Mouse (Mus musculus): ENCODE results near the gene Lypd5.

The Lypd5 gene

DNA sequence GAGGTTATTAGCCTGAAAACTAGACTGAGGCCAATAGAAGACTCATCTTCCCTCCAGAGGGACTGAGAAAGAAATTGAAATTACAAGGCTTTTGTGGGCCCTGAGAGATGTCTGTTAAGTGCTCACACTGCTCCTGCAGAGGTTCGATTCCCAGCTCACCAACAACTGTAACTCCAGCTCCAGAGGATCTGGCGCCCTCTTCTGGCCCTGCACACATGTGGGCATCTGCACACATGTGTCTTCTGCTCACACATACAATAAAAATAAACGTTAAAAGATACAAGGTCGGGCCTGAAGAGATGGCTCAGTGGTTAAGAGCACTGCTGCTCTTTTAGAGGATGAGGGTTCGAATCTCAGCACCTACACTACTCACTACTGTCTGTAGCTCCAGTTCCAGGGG, 2.6 kb upstream of the Lypd5 start:
- Histone ChIP-seq H3K4me3 (replicated peaks; ENCODE audit: low read length) (no peak overlapping the region), H3K4me1 (replicated peaks; ENCODE audit: low read depth, low read length) (peaks cover 8% of the 10 kb centered on the region), H3K36me3 (ENCODE audit: insufficient read depth, low read length) (no peaks in the 10 kb centered on the region), H3K27me3 (ENCODE audit: insufficient read depth, low read length) (peaks cover 19% of the 10 kb centered on the region), H3K9me3 (ENCODE audit: low read length) (no peaks in the 10 kb centered on the region)
- TF ChIP-seq CTCF (conservative IDR thresholded peaks at IDR 0.05; ENCODE audit: low read length), result peak; percentile 40
- no peak for TF ChIP-seq POU5F1 (IDR thresholded peaks at IDR 0.05; ENCODE audit: borderline replicate concordance, low read length)

GRCm38 (mm10) chr7:24355646-24356045, 6.7 kb downstream of the Lypd5 start:
- Histone ChIP-seq H3K36me3 (ENCODE audit: insufficient read depth, low read length) (no peaks in the 10 kb centered on the region), H3K4me1 (replicated peaks; ENCODE audit: low read depth, low read length) (peaks cover 13% of the 10 kb centered on the region), H3K9me3 (ENCODE audit: low read length) (peaks cover 4% of the 10 kb centered on the region; the same call in 1 of the 2 replicates), H3K4me3 (replicated peaks; ENCODE audit: low read length) (no peak overlapping the region), H3K27me3 (ENCODE audit: insufficient read depth, low read length) (peaks cover 36% of the 10 kb centered on the region)
- TF ChIP-seq NANOG (IDR thresholded peaks at IDR 0.05; ENCODE audit: borderline replicate concordance, low read length) (no peak), CTCF (conservative IDR thresholded peaks at IDR 0.05; ENCODE audit: low read length) (no peak), POU5F1 (IDR thresholded peaks at IDR 0.05; ENCODE audit: borderline replicate concordance, low read length) (no peak)

- TF ChIP-seq POU5F1 (IDR thresholded peaks at IDR 0.05; ENCODE audit: borderline replicate concordance, low read length), result no peak
- TF ChIP-seq CTCF (conservative IDR thresholded peaks at IDR 0.05; ENCODE audit: low read length), result no peak
- TF ChIP-seq NANOG (IDR thresholded peaks at IDR 0.05; ENCODE audit: borderline replicate concordance, low read length), result no peak
Observed at GRCm38 (mm10) chr7:24356081-24356480, 7.1 kb downstream of the Lypd5 start.

GRCm38 (mm10) chr7:24357899-24358298, 8.9 kb downstream of the Lypd5 start:
- TF ChIP-seq POU5F1 (IDR thresholded peaks at IDR 0.05; ENCODE audit: borderline replicate concordance, low read length), result no peak
- no peak for TF ChIP-seq NANOG (IDR thresholded peaks at IDR 0.05; ENCODE audit: borderline replicate concordance, low read length)
- peak; percentile 78 for TF ChIP-seq CTCF (conservative IDR thresholded peaks at IDR 0.05; ENCODE audit: low read length)
- no peak overlapping the region for H3K4me3 ChIP-seq (replicated peaks; ENCODE audit: low read length)

More at GRCm38 (mm10) chr7:24356081-24356480, 7.1 kb downstream of the Lypd5 start:
- Histone ChIP-seq H3K4me1 (replicated peaks; ENCODE audit: low read depth, low read length) (peaks cover 13% of the 10 kb centered on the region), H3K27me3 (ENCODE audit: insufficient read depth, low read length) (peaks cover 34% of the 10 kb centered on the region), H3K9me3 (ENCODE audit: low read length) (peaks cover 4% of the 10 kb centered on the region; the same call in 1 of the 2 replicates), H3K36me3 (ENCODE audit: insufficient read depth, low read length) (no peaks in the 10 kb centered on the region), H3K4me3 (replicated peaks; ENCODE audit: low read length) (no peak overlapping the region)

DNA sequence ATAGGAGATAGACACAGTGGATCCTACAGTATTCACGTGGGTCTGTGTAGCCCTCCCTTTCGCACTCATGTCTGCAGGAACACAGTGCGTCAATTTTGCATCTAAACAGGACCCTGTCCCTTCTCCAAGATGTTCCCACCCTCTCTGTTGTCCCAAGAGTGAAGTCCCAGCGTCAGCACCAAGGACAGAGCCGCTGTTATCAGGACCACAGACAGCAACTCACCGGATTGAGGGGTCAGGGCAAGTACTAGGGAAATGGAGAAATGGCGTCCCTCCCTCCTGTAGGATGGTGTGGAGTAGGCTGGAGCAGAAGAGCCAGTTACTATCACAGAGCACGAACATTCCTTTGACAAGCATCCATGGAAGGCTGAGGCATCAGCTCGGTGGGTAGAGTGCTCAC, 10.3 kb downstream of the Lypd5 start:
- Histone ChIP-seq H3K4me1 (replicated peaks; ENCODE audit: low read depth, low read length) (peaks cover 6% of the 10 kb centered on the region), H3K36me3 (ENCODE audit: insufficient read depth, low read length) (no peaks in the 10 kb centered on the region), H3K27me3 (ENCODE audit: insufficient read depth, low read length) (peaks cover 13% of the 10 kb centered on the region), H3K4me3 (replicated peaks; ENCODE audit: low read length) (no peak overlapping the region), H3K9me3 (ENCODE audit: low read length) (peaks cover 4% of the 10 kb centered on the region; the same call in 1 of the 2 replicates)
- TF ChIP-seq CTCF (conservative IDR thresholded peaks at IDR 0.05; ENCODE audit: low read length) (no peak), POU5F1 (IDR thresholded peaks at IDR 0.05; ENCODE audit: borderline replicate concordance, low read length) (no peak), NANOG (IDR thresholded peaks at IDR 0.05; ENCODE audit: borderline replicate concordance, low read length) (no peak)

More at GRCm38 (mm10) chr7:24357899-24358298, 8.9 kb downstream of the Lypd5 start:
- peaks cover 6% of the 10 kb centered on the region for H3K4me1 ChIP-seq (replicated peaks; ENCODE audit: low read depth, low read length)
- peaks cover 16% of the 10 kb centered on the region for H3K27me3 ChIP-seq (ENCODE audit: insufficient read depth, low read length)
- H3K36me3 ChIP-seq (ENCODE audit: insufficient read depth, low read length), result no peaks in the 10 kb centered on the region
- peaks cover 4% of the 10 kb centered on the region; the same call in 1 of the 2 replicates for H3K9me3 ChIP-seq (ENCODE audit: low read length)

DNA sequence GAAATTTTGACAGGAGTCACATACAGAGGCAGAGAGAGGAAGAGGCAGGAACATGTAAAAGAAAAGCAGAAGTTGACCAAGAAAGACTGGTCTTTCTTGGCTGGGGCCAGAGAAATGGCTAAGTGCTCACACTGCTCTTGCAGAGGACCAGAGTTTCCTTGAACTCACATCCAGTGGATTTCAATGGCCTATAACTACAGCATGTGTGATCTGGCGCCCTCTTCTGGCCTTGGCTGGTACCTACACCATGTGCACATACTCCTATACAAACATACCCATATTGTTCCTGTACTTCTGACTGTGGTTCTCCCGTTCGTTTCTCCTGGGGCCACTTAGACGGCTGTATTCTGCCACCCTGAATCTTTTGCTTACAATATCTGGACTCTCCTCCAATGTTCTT, 12.0 kb downstream of the Lypd5 start:
- Histone ChIP-seq H3K9me3 (ENCODE audit: low read length) (peaks cover 4% of the 10 kb centered on the region; the same call in 1 of the 2 replicates), H3K36me3 (ENCODE audit: insufficient read depth, low read length) (no peaks in the 10 kb centered on the region), H3K4me3 (replicated peaks; ENCODE audit: low read length) (no peak overlapping the region), H3K4me1 (replicated peaks; ENCODE audit: low read depth, low read length) (peaks cover 11% of the 10 kb centered on the region), H3K27me3 (ENCODE audit: insufficient read depth, low read length) (peaks cover 20% of the 10 kb centered on the region)
- TF ChIP-seq POU5F1 (IDR thresholded peaks at IDR 0.05; ENCODE audit: borderline replicate concordance, low read length) (no peak), CTCF (conservative IDR thresholded peaks at IDR 0.05; ENCODE audit: low read length) (peak; percentile 80), NANOG (IDR thresholded peaks at IDR 0.05; ENCODE audit: borderline replicate concordance, low read length) (no peak)

- Histone ChIP-seq H3K36me3 (ENCODE audit: insufficient read depth, low read length) (no peaks in the 10 kb centered on the region), H3K9me3 (ENCODE audit: low read length) (no peaks in the 10 kb centered on the region)
- no peak for TF ChIP-seq POU5F1 (IDR thresholded peaks at IDR 0.05; ENCODE audit: borderline replicate concordance, low read length)
- TF ChIP-seq CTCF (conservative IDR thresholded peaks at IDR 0.05; ENCODE audit: low read length), result peak; percentile 56
- TF ChIP-seq NANOG (IDR thresholded peaks at IDR 0.05; ENCODE audit: borderline replicate concordance, low read length), result no peak
Observed at GRCm38 (mm10) chr7:24363228-24363627, 14.2 kb downstream of the Lypd5 start.

DNA sequence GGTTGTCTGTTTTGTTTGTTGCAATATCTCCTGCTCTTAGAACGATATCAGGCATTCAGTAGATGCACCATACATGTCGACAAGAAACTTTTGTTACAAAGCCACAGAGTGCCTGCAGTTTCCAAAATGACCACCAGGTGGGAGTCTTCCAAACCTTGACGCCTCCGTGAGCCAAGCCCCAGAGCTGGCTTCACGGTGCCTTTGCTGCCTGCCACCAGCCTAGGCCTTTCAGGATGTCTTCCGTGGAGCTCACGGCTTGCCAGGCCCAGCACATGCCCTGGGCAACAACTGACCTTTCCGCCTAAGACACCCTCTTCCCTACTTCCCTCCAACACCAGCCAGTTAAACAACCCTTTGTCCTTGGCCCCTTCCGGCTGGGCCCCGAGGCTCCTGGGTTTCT, 15.8 kb downstream of the Lypd5 start:
- no peaks in the 10 kb centered on the region for H3K9me3 ChIP-seq (ENCODE audit: low read length)
- TF ChIP-seq NANOG (IDR thresholded peaks at IDR 0.05; ENCODE audit: borderline replicate concordance, low read length), result no peak
- TF ChIP-seq CTCF (conservative IDR thresholded peaks at IDR 0.05; ENCODE audit: low read length), result peak; percentile 81
- TF ChIP-seq POU5F1 (IDR thresholded peaks at IDR 0.05; ENCODE audit: borderline replicate concordance, low read length), result no peak
- peaks cover 32% of the 10 kb centered on the region for H3K27me3 ChIP-seq (ENCODE audit: insufficient read depth, low read length)
- no peak overlapping the region for H3K4me3 ChIP-seq (replicated peaks; ENCODE audit: low read length)
- no peaks in the 10 kb centered on the region for H3K36me3 ChIP-seq (ENCODE audit: insufficient read depth, low read length)
- peaks cover 13% of the 10 kb centered on the region for H3K4me1 ChIP-seq (replicated peaks; ENCODE audit: low read depth, low read length)

More at GRCm38 (mm10) chr7:24363228-24363627, 14.2 kb downstream of the Lypd5 start:
- H3K4me3 ChIP-seq (replicated peaks; ENCODE audit: low read length), result no peak overlapping the region
- peaks cover 9% of the 10 kb centered on the region for H3K4me1 ChIP-seq (replicated peaks; ENCODE audit: low read depth, low read length)
- H3K27me3 ChIP-seq (ENCODE audit: insufficient read depth, low read length), result peaks cover 25% of the 10 kb centered on the region
